Mouse (Mus musculus) liver, postnatal 0 days (tissue): ENCODE data around the gene 3110001I22Rik.
A peak's percentile ranks its signal among the peaks of the same experiment; 100 is the strongest.

ENCODE experiments used
- CTCF ChIP-seq: sonication (generic); IDR thresholded peaks from 2 replicates; pipeline ENCODE4 v1.5.1; 2016; ENCODE audit warnings: antibody characterized with exemption, low read depth
- EP300 ChIP-seq: IDR thresholded peaks from 2 replicates; pipeline ENCODE4 v1.6.1; 2016; ENCODE audit warnings: antibody characterized with exemption, low read depth, mild to moderate bottlenecking

- TF ChIP-seq CTCF (no peak), EP300 (peak; percentile 38; the same call in 1 of the 2 replicates)
These were observed 7.0 kb downstream of the 3110001I22Rik start for GRCm38 (mm10) chr16:13678601-13679319.
